Mouse (Mus musculus) heart, postnatal 36 days (tissue): ENCODE measurements around the gene Mbtd1. TPM values are rescaled to one million over a fixed set of nuclear protein-coding genes. Genes with fewer than 3 reads are reported as not detected.
A peak's percentile ranks its signal among the peaks of the same experiment; 100 is the strongest.
"Not testable (repeated sequence)": the region's sequence is repeated elsewhere in the genome, so short reads cannot be mapped to it uniquely, and the experiment has no call there.

Experiments
- DNase-seq, 2 experiments: peaks; one replicate each; pipeline ENCODE4 v3.0.0; 2021 to 2022
- intact Hi-C: fragments of 180-260 bp; cut with DNase I; formaldehyde crosslinking; loops from one replicate; pipeline ENCODE4 v1.15.1; 2025
- total RNA-seq, 2 experiments: library from RNA; stranded (reverse); gene quantifications; 2 replicates each; pipeline ENCODE4 v1.2.3; 2021

The Mbtd1 gene
- total RNA-seq, result 10 to 100 TPM; 14.5 to 18.1 TPM

- intact Hi-C loops, result no loop called here
- peak; percentile 98 to 99 for DNase-seq
Observed at GRCm38 (mm10) chr11:93885572-93886410, at the start of gene Mbtd1, which contains the start of gene Utp18. TSS of gene Mbtd1 (plus strand) at chr11:93885852. TSS of gene Utp18 (minus strand) at chr11:93885766.

- no peak for DNase-seq
- intact Hi-C loops, result no loop called here
Observed at GRCm38 (mm10) chr11:93847342-93847741, 38.3 kb upstream of the Mbtd1 start.

GRCm38 (mm10) chr11:93852546-93852945, 33.1 kb upstream of the Mbtd1 start:
- intact Hi-C loops, result no loop called here
- no peak for DNase-seq

DNA sequence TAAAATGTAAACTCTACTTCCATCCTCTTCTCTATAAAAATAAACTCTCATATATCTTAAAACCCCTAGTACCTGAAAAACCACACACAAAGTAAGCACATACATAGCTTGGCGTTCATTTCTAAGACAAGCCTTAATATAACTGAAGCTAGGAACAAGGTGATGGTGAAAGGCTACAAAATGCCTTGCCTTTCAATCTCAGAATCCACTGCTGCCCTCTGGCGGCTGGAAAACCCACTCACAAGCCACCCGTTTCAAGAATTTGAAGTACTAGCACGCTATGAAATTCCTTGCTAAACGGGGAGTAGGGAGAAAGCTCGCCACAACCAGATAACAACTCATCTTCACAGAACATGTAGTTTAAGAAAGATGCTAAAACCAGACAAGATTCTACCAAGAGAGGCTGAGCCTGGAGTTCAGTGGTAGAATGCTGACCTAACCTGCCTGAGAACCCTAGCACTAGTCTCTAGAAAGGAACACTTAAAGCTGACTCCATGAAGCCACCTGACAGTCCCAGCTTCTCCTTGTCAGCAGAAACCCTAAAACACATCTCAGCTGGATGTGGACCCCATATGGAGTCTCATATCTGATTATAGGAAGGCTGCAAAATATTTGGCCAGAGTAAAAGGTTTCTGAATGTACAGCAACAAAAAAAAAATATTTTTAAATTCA, 29.2 kb upstream of the Mbtd1 start:
- intact Hi-C loops, result no loop called here

DNA sequence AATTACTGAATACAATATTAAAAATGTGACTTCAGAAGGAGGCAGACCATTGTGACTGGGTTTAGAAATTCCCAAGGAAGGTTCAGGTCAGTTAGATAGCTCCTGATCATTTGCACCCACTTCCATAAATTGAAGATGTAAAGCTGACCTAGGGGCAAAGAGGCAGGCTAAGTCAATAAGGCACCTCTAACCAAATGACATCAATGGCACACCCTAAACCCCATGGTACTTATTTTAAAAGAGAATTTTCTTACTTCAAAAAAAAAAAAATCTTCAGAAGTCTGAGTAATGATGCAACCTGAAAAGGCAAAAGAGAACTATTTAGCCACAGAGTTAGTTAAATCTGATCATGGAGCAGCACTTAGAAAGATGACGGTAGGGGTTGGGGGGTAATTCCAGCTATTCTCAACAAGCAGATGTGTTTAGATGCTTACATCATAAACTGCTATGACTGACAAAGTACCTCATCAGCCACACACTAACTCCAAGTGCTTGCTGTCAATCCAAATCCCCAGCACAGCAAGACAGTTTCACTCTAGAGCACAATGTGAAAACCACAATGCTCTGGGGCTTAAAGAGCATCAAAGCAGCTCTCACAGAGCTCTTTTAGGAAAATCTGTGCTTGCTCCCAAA, 25.0 kb upstream of the Mbtd1 start:
- no peak for DNase-seq
- intact Hi-C loops, result no loop called here

More for the DNA sequence above, 29.2 kb upstream of the Mbtd1 start:
- DNase-seq, result peak; percentile 45 to 77

DNA sequence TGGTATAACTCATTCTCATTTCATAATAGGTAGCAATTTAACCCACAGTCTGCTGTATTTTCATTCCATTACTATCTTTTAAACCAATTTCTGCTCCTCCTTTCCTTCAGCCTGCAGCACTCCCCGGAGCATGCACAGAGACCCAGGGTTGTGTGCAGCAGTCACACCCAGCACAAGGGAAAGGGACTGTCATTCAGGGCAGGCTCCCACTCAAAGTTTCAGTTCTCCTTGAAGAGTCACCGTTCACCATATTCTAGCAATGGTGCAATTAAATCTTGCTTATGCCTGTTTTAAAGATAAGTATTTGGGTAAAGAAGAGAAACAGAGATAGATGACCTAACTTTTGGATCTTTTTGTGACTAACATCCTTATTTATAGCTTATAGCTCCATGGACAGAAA, 24.5 kb upstream of the Mbtd1 start:
- DNase-seq, result no peak
- intact Hi-C loops, result no loop called here

- intact Hi-C loops, result no loop called here
- no peak for DNase-seq
Observed at GRCm38 (mm10) chr11:93862045-93862623, 23.5 kb upstream of the Mbtd1 start.

- intact Hi-C loops, result no loop called here
- no peak for DNase-seq
Observed at GRCm38 (mm10) chr11:93862638-93863037, 23.0 kb upstream of the Mbtd1 start.

- intact Hi-C loops, result no loop called here
- DNase-seq, result no peak
Observed at GRCm38 (mm10) chr11:93884068-93884467, 1.6 kb upstream of the Mbtd1 start.

- DNase-seq, result peak in 1 of 2 experiments; percentile 54
- intact Hi-C loops, result no loop called here
Observed at GRCm38 (mm10) chr11:93884901-93885571, 616 bp upstream of the Mbtd1 start.

GRCm38 (mm10) chr11:93886411-93887079, 893 bp downstream of the Mbtd1 start:
- intact Hi-C loops, result no loop called here
- peak; percentile 5 to 9 for DNase-seq

- no peak for DNase-seq
- intact Hi-C loops, result no loop called here
Observed at GRCm38 (mm10) chr11:93887080-93887447, 1.4 kb downstream of the Mbtd1 start.

GRCm38 (mm10) chr11:93897732-93898131, 12.1 kb downstream of the Mbtd1 start:
- intact Hi-C loops, result no loop called here
- no peak for DNase-seq

DNA sequence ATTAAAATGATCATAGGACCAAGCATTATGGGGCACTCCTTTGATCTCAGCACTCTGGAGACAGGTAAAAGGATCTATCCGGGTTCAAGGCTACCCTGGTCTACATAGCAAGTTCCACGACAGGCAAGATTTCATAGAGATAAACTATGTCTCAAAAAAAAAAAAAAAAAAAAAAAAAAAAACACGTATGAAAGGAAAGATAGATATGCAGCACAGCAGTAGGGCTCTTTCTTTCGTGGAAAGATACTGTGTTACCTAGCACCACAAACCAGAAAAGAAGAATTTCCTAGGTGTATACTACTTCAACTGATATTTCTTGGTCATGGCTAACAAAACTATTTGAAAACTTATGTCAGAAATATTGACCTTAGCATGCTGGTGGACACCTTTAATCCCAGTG, 21.2 kb downstream of the Mbtd1 start:
- DNase-seq, result no peak
- intact Hi-C loops, result no loop called here

- no peak for DNase-seq
- intact Hi-C loops, result no loop called here
Observed at GRCm38 (mm10) chr11:93907839-93908238, 22.2 kb downstream of the Mbtd1 start.

- intact Hi-C loops, result no loop called here
- no peak for DNase-seq
Observed at GRCm38 (mm10) chr11:93908829-93909228, 23.2 kb downstream of the Mbtd1 start.

GRCm38 (mm10) chr11:93911603-93912002, 26.0 kb downstream of the Mbtd1 start:
- DNase-seq, result no peak
- intact Hi-C loops, result no loop called here

GRCm38 (mm10) chr11:93915019-93915418, 29.4 kb downstream of the Mbtd1 start:
- intact Hi-C loops, DNase-seq: not testable (repeated sequence)

GRCm38 (mm10) chr11:93929106-93929505, 43.5 kb downstream of the Mbtd1 start:
- no peak for DNase-seq
- intact Hi-C loops, result no loop called here

- intact Hi-C loops, result no loop called here
- DNase-seq, result no peak
Observed at GRCm38 (mm10) chr11:93940906-93941305, 55.3 kb downstream of the Mbtd1 start.
